Mouse (Mus musculus) G1E (cell line): ENCODE data around the gene Rab42. TPM values are rescaled to one million over a fixed set of nuclear protein-coding genes. Genes with fewer than 3 reads are reported as not detected.
A peak's percentile ranks its signal among the peaks of the same experiment; 100 is the strongest.

Experiments used
- ATAC-seq: 2 replicates; pipeline ENCODE4 v1.8.0; 2016; ENCODE audit warnings: mild to moderate bottlenecking; ENCODE audit not compliant: insufficient number of reproducible peaks, poor library complexity, low FRiP score, severe bottlenecking; ENCODE audit errors: extremely low read depth
- DNase-seq: peaks from one replicate; pipeline ENCODE4 v3.0.0; 2012; ENCODE audit warnings: low spot score
- H3K27me3 ChIP-seq: 2 replicates; pipeline ENCODE4 v1.6.1; 2012; ENCODE audit warnings: mild to moderate bottlenecking, low read length, inconsistent platforms; ENCODE audit not compliant: insufficient read depth
- H3K36me3 ChIP-seq: replicated peaks from 2 replicates; pipeline ENCODE3; 2012; ENCODE audit warnings: mild to moderate bottlenecking, inconsistent platforms
- H3K4me1 ChIP-seq: 2 replicates; pipeline ENCODE4 v1.6.1; 2012; ENCODE audit warnings: low read depth, low read length, inconsistent platforms, mixed read lengths; ENCODE audit not compliant: insufficient read depth
- H3K4me3 ChIP-seq: 2 replicates; pipeline ENCODE4 v1.5.1; 2012; ENCODE audit warnings: low read depth, mild to moderate bottlenecking, inconsistent platforms, low read length, moderate library complexity, mixed read lengths
- H3K9me3 ChIP-seq: replicated peaks from 2 replicates; pipeline ENCODE4 v1.6.1; 2012; ENCODE audit warnings: inconsistent platforms
- CTCF ChIP-seq: IDR thresholded peaks from 2 replicates; pipeline ENCODE4 v1.5.1; 2012; ENCODE audit warnings: low read depth, low read length, inconsistent platforms, mixed read lengths
- GATA1 ChIP-seq: IDR thresholded peaks from 2 replicates; pipeline ENCODE4 v1.6.1; 2012; ENCODE audit warnings: borderline replicate concordance, low read length, inconsistent platforms, mixed read lengths
- GATA2 ChIP-seq: IDR thresholded peaks from 2 replicates; pipeline ENCODE4 v1.6.1; 2012; ENCODE audit warnings: low read depth, low read length, inconsistent platforms, borderline replicate concordance
- POLR2AphosphoS5 ChIP-seq: IDR thresholded peaks from 2 replicates; pipeline ENCODE4 v1.6.1; 2012; ENCODE audit warnings: low read depth, low read length, inconsistent platforms; ENCODE audit not compliant: insufficient replicate concordance
- TAL1 ChIP-seq: conservative IDR thresholded peaks from 2 replicates; pipeline ENCODE4 v1.6.1; 2012; ENCODE audit warnings: low read depth, low read length, inconsistent platforms, mixed read lengths
- polyA plus RNA-seq: library from polyadenylated mRNA; stranded (reverse); fragments of >175 nt; gene quantifications from 2 replicates; pipeline ENCODE4 v1.2.3, GENCODE M21; 2012
- total RNA-seq, 2 experiments: library from RNA; stranded (forward) in 1 of 2; stranded (reverse) in 1 of 2; fragments of 200-1000 nt in 1 of 2; fragments of >200 nt in 1 of 2; fragmentation: Nextera tagmentation in 1 of 2; gene quantifications; 2 replicates each; pipeline ENCODE4 v1.2.3; 2014 to 2017

Gene Rab42
- total and polyA plus RNA-seq, 3 experiments = 0.95 TPM; not detected in 2

GRCm38 (mm10) chr4:132326481-132326880 lies 23.3 kb upstream of the Rab42 start:
- TF ChIP-seq GATA2 = no peak
- no peak for TF ChIP-seq POLR2AphosphoS5
- TF ChIP-seq GATA1 = no peak
- TF ChIP-seq CTCF = no peak
- TF ChIP-seq TAL1 = no peak
- no peak for DNase-seq
- Histone ChIP-seq H3K36me3 (peaks cover 82% of the 10 kb centered on the region), H3K4me1 (peaks cover 26% of the 10 kb centered on the region), H3K4me3 (no peak overlapping the region), H3K9me3 (no peaks in the 10 kb centered on the region), H3K27me3 (no peaks in the 10 kb centered on the region)
- ATAC-seq = no peak

GRCm38 (mm10) chr4:132315711-132316110 lies 12.5 kb upstream of the Rab42 start:
- Histone ChIP-seq H3K27me3 (no peaks in the 10 kb centered on the region), H3K4me3 (no peak overlapping the region), H3K4me1 (peaks cover 6% of the 10 kb centered on the region), H3K9me3 (no peaks in the 10 kb centered on the region), H3K36me3 (peaks cover 81% of the 10 kb centered on the region)
- no peak for ATAC-seq
- no peak for DNase-seq
- TF ChIP-seq GATA1 = no peak
- TF ChIP-seq GATA2 = no peak
- TF ChIP-seq POLR2AphosphoS5 = no peak
- TF ChIP-seq CTCF = no peak
- no peak for TF ChIP-seq TAL1

GRCm38 (mm10) chr4:132312627-132313026 lies 9.4 kb upstream of the Rab42 start:
- H3K36me3 ChIP-seq = peaks cover 70% of the 10 kb centered on the region
- no peak for DNase-seq
- no peak for ATAC-seq
- no peaks in the 10 kb centered on the region for H3K27me3 ChIP-seq
- TF ChIP-seq TAL1 = no peak
- H3K4me1 ChIP-seq = peaks cover 15% of the 10 kb centered on the region
- H3K4me3 ChIP-seq = no peak overlapping the region
- H3K9me3 ChIP-seq = no peaks in the 10 kb centered on the region

- no peak for DNase-seq
- H3K36me3 ChIP-seq = peaks cover 64% of the 10 kb centered on the region
- H3K4me3 ChIP-seq = no peak overlapping the region
- H3K4me1 ChIP-seq = peaks cover 15% of the 10 kb centered on the region
- no peak for ATAC-seq
- no peaks in the 10 kb centered on the region for H3K27me3 ChIP-seq
- H3K9me3 ChIP-seq = no peaks in the 10 kb centered on the region
- no peak for TF ChIP-seq GATA1
- TF ChIP-seq POLR2AphosphoS5 = peak; percentile 69; the same call in 1 of the 2 replicates
Measured at GRCm38 (mm10) chr4:132311801-132312200, 8.6 kb upstream of the Rab42 start.

GRCm38 (mm10) chr4:132311209-132311608 lies 8.0 kb upstream of the Rab42 start:
- Histone ChIP-seq H3K36me3 (peaks cover 59% of the 10 kb centered on the region), H3K27me3 (no peaks in the 10 kb centered on the region), H3K9me3 (no peaks in the 10 kb centered on the region), H3K4me1 (peaks cover 15% of the 10 kb centered on the region), H3K4me3 (no peak overlapping the region)
- TF ChIP-seq CTCF = no peak
- no peak for TF ChIP-seq GATA2
- no peak for TF ChIP-seq POLR2AphosphoS5
- no peak for TF ChIP-seq GATA1
- TF ChIP-seq TAL1 = no peak
- DNase-seq = no peak
- no peak for ATAC-seq

GRCm38 (mm10) chr4:132309849-132310472 lies 6.8 kb upstream of the Rab42 start:
- H3K4me3 ChIP-seq = peak overlapping the region; percentile 83
- no peaks in the 10 kb centered on the region for H3K9me3 ChIP-seq
- ATAC-seq (peak; percentile 36; the same call in 1 of the 2 replicates), DNase-seq (no peak)
- H3K27me3 ChIP-seq = no peaks in the 10 kb centered on the region
- peaks cover 24% of the 10 kb centered on the region for H3K4me1 ChIP-seq
- TF ChIP-seq GATA1 = no peak
- TF ChIP-seq CTCF = 0 out of 2 replicates have a peak, but pooled peaks have one; percentile 41
- H3K36me3 ChIP-seq = peaks cover 50% of the 10 kb centered on the region

GRCm38 (mm10) chr4:132309140-132309848 lies 6.1 kb upstream of the Rab42 start:
- Histone ChIP-seq H3K4me1 (peaks cover 24% of the 10 kb centered on the region), H3K9me3 (no peaks in the 10 kb centered on the region), H3K4me3 (peak overlapping the region; percentile 83), H3K27me3 (no peaks in the 10 kb centered on the region), H3K36me3 (peaks cover 47% of the 10 kb centered on the region)
- DNase-seq = peak; percentile 32
- TF ChIP-seq GATA1 (no peak), TAL1 (peak; percentile 54)
- no peak for ATAC-seq
